Mouse (Mus musculus): ENCODE data around the gene Sytl4. TPM values are rescaled to one million over a fixed set of nuclear protein-coding genes. Genes with fewer than 3 reads are reported as not detected.

The Sytl4 gene
- 0.81 and 1.00 TPM in 2 replicates for polyA plus RNA-seq (2016; fragmentation: Nextera tagmentation; extraction: Ambion mirVana)

DNA sequence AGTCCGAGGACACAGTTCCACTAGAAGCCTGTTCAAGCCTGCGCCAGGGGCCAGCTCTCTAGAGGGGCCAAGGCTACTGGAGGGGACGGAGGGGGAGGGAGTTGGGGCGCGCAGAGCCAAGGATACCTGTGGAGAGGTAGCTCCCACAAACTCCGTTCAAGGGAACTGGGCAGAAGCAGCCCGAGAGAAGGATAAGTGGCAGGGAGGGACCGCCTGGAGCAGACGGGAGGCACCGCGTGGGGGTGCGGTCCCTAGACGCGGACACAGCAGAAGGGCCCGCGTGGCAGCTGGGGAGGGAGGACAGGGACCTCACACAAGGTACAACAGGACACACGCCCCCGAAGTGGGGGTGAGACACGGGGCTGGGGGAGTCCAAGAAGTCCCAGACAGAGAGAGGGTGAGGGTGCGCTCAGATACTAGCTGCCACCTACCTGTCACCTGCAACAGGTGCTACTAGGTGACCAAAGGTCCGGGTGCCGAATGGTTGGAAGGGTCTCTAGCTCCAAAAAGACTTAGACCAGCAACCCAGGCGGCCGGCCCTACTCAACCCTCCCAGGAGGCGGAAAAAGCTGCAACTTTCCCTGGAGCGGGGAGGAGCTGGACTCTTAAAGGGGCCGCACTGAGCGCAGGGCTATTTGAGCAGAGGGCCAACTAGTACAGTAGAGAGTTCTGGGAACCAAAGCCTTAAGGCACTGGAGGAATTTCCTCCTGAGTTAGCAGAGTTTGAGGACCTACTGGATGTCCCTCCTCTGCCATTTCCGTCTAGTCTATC, at the start of gene Sytl4:
Gene Sytl4, minus strand, starts transcription at position 582 of the 772 bp plus-strand sequence.
- H3K9ac ChIP-seq = no peak within 1 kb of the TSS

DNA sequence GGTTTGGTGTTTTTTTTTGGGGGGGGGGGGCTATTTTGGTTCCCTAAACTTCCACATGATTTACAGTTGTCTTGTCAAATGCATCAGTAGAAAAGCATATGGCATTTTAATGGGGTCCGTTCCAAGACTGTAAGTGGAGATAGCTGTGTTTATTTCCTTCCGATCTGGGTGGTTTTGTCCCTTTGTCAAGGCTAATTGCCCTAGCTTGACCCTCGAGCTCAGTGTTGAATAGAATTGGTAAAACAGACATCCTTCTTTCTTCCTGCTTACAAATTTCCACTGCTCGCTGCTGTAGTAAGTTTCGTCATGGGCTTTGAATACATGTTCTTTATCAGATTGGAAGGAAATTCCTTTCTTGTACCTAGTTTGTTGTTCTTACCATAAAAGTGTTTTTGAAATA, 39.1 kb upstream of the Sytl4 start:
- Histone ChIP-seq H3K4me3 (replicated peaks) (no peak overlapping the region), H3K9ac (no peak overlapping the region), H3K9me3 (no peaks in the 10 kb centered on the region), H3K36me3 (replicated peaks) (no peaks in the 10 kb centered on the region), H3K27ac (no peak overlapping the region), H3K4me1 (no peaks in the 10 kb centered on the region), H3K4me2 (no peak overlapping the region), H3K27me3 (0 out of 2 replicates have a peak, but pooled peaks cover 3% of the 10 kb centered on the region)
- WGBS = 28% methylated on average over 5 of the region's 5 CpGs
- no peak for ATAC-seq (ENCODE audit: low FRiP score)

More for the DNA sequence above, at the start of gene Sytl4:
- Histone ChIP-seq H3K36me3 (replicated peaks) (no peaks in the 10 kb centered on the region), H3K4me1 (0 out of 2 replicates have a peak, but pooled peaks cover 3% of the 10 kb centered on the region), H3K4me3 (replicated peaks) (peak within 1 kb of the TSS; percentile 40), H3K27ac (no peak within 1 kb of the TSS), H3K27me3 (peaks cover 29% of the 10 kb centered on the region), H3K9me3 (no peaks in the 10 kb centered on the region), H3K4me2 (peak within 1 kb of the TSS; percentile 68)
- 0 out of 2 replicates have a peak, but pooled peaks have one; percentile 39 for ATAC-seq (ENCODE audit: low FRiP score)
- WGBS = 19% methylated on average over 29 of the region's 29 CpGs

- Histone ChIP-seq H3K36me3 (replicated peaks) (no peaks in the 10 kb centered on the region), H3K4me1 (no peaks in the 10 kb centered on the region), H3K9me3 (no peaks in the 10 kb centered on the region), H3K27me3 (0 out of 2 replicates have a peak, but pooled peaks cover 3% of the 10 kb centered on the region), H3K4me2 (no peak overlapping the region), H3K9ac (no peak overlapping the region), H3K4me3 (replicated peaks) (no peak overlapping the region), H3K27ac (no peak overlapping the region)
- peak; percentile 81 for ATAC-seq (ENCODE audit: low FRiP score)
- WGBS = 13% methylated on average over 9 of the region's 9 CpGs
Measured at GRCm38 (mm10) chrX:134019005-134019404, 37.4 kb upstream of the Sytl4 start.

- 62% methylated on average over 3 of the region's 3 CpGs for WGBS
- H3K27ac ChIP-seq = no peak overlapping the region
- 0 out of 2 replicates have a peak, but pooled peaks cover 4% of the 10 kb centered on the region for H3K27me3 ChIP-seq
- H3K36me3 ChIP-seq (replicated peaks) = no peaks in the 10 kb centered on the region
- no peaks in the 10 kb centered on the region for H3K9me3 ChIP-seq
- H3K4me2 ChIP-seq = no peak overlapping the region
- H3K4me1 ChIP-seq = no peaks in the 10 kb centered on the region
- H3K9ac ChIP-seq = no peak overlapping the region
- ATAC-seq (ENCODE audit: low FRiP score) = no peak
- no peak overlapping the region for H3K4me3 ChIP-seq (replicated peaks)
Measured at GRCm38 (mm10) chrX:133995866-133996265, 14.3 kb upstream of the Sytl4 start.

GRCm38 (mm10) chrX:133964615-133965014, 17.0 kb downstream of the Sytl4 start:
- no peak overlapping the region for H3K27ac ChIP-seq
- no peak overlapping the region for H3K4me2 ChIP-seq
- H3K9me3 ChIP-seq = no peaks in the 10 kb centered on the region
- H3K27me3 ChIP-seq = peaks cover 5% of the 10 kb centered on the region; the same call in 1 of the 2 replicates
- no peak overlapping the region for H3K4me3 ChIP-seq (replicated peaks)
- 70% methylated on average over 2 of the region's 2 CpGs for WGBS
- no peak for ATAC-seq (ENCODE audit: low FRiP score)
- no peak overlapping the region for H3K9ac ChIP-seq
- H3K4me1 ChIP-seq = no peaks in the 10 kb centered on the region
- no peaks in the 10 kb centered on the region for H3K36me3 ChIP-seq (replicated peaks)

GRCm38 (mm10) chrX:133960617-133961016, 21.0 kb downstream of the Sytl4 start:
- Histone ChIP-seq H3K4me1 (no peaks in the 10 kb centered on the region), H3K4me2 (no peak overlapping the region), H3K27ac (no peak overlapping the region), H3K9ac (no peak overlapping the region), H3K4me3 (replicated peaks) (no peak overlapping the region), H3K36me3 (replicated peaks) (no peaks in the 10 kb centered on the region), H3K27me3 (0 out of 2 replicates have a peak, but pooled peaks cover 5% of the 10 kb centered on the region), H3K9me3 (no peaks in the 10 kb centered on the region)
- no peak for ATAC-seq (ENCODE audit: low FRiP score)
- WGBS = 77% methylated on average over 2 of the region's 2 CpGs

DNA sequence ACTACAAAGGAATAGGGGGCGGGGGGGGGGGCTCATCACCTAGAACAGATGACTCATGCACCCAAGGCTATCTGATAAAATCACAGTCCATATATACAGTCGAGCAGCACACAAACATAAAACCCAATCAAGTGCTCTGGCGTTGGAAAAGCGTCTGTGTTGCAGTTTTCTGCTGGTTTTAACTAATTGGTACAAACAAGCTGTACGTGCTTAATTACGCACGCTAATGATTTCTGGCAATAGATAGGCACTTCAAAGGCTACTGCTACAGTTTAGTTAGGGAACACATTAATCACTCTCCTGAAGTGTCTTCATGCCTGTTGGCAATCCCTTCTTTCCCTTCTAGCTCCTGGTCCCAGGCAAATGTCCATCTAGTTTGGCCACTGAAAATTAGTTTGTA, 27.0 kb downstream of the Sytl4 start:
- no peak overlapping the region for H3K4me3 ChIP-seq (replicated peaks)
- H3K27me3 ChIP-seq = peaks cover 16% of the 10 kb centered on the region; the same call in 1 of the 2 replicates
- H3K4me1 ChIP-seq = no peaks in the 10 kb centered on the region
- H3K9ac ChIP-seq = no peak overlapping the region
- no peak overlapping the region for H3K27ac ChIP-seq
- ATAC-seq (ENCODE audit: low FRiP score) = no peak
- no peaks in the 10 kb centered on the region for H3K36me3 ChIP-seq (replicated peaks)
- H3K9me3 ChIP-seq = no peaks in the 10 kb centered on the region
- H3K4me2 ChIP-seq = no peak overlapping the region
- 59% methylated on average over 7 of the region's 7 CpGs for WGBS

GRCm38 (mm10) chrX:133947427-133947826, 34.2 kb downstream of the Sytl4 start:
- Histone ChIP-seq H3K9me3 (no peaks in the 10 kb centered on the region), H3K4me2 (no peak overlapping the region), H3K27ac (no peak overlapping the region), H3K36me3 (replicated peaks) (no peaks in the 10 kb centered on the region), H3K4me3 (replicated peaks) (no peak overlapping the region), H3K27me3 (peaks cover 25% of the 10 kb centered on the region; the same call in 1 of the 2 replicates), H3K4me1 (no peaks in the 10 kb centered on the region), H3K9ac (no peak overlapping the region)
- 38% methylated on average over 3 of the region's 3 CpGs for WGBS
- peak; percentile 33; the same call in 1 of the 2 replicates for ATAC-seq (ENCODE audit: low FRiP score)

DNA sequence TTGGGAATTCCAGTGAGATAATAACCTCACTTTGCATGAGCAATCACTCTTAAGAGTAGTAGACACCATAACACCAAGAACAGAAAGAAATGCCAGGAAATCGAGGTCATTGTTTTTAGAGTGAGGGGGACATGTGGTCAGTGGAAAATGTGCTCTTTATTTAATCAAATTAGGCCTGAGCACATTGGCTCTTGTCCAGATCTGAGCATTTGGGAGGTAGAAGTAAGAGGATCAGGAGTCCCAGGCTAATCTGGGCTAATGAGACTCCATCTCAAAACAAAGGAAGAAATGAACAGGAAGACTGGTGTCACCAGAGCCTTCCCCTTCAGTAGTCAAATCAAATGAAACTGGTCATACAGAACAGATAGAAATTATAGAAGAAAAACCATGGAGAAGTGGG, 42.1 kb downstream of the Sytl4 start:
- WGBS = 33% methylated on average over 1 of the region's 1 CpGs

DNA sequence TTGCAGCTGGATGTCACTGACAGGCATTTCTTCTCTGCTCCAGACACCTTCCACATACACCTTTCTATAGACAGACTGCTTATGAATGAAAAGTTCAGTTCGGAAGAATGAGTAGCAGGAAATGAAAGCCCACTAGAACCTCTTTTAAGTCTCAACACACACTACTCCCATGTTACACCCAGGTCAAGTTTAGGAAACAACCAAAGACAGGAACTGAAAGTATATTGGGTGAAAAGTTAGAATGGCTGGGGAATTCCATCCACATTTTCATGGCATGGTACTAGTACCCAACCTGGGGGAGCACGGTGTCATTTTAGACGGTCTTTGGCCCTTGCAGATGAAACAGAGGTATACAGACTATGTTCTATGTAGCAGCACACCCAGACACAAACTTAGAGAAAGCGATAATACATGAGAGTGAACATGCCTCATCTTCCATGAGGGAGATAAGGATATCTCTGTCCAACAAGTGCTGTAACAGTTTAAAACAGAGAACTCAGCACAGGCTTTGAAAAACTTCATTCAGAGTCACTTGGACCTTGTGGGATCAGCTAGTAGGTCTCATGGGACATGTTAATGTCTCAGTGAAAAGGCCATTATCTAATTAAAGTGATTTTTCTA, 44.9 kb downstream of the Sytl4 start:
- ATAC-seq (ENCODE audit: low FRiP score) = no peak
- H3K36me3 ChIP-seq (replicated peaks) = no peaks in the 10 kb centered on the region
- 92% methylated on average over 4 of the region's 4 CpGs for WGBS
- no peak overlapping the region for H3K4me3 ChIP-seq (replicated peaks)
- no peak overlapping the region for H3K4me2 ChIP-seq
- H3K27ac ChIP-seq = no peak overlapping the region
- H3K27me3 ChIP-seq = 0 out of 2 replicates have a peak, but pooled peaks cover 16% of the 10 kb centered on the region
- no peaks in the 10 kb centered on the region for H3K9me3 ChIP-seq
- H3K4me1 ChIP-seq = no peaks in the 10 kb centered on the region
- H3K9ac ChIP-seq = no peak overlapping the region

More for the DNA sequence above, 42.1 kb downstream of the Sytl4 start:
- Histone ChIP-seq H3K4me3 (replicated peaks) (no peak overlapping the region), H3K9ac (no peak overlapping the region), H3K36me3 (replicated peaks) (no peaks in the 10 kb centered on the region), H3K4me1 (no peaks in the 10 kb centered on the region), H3K4me2 (no peak overlapping the region), H3K27ac (no peak overlapping the region), H3K27me3 (0 out of 2 replicates have a peak, but pooled peaks cover 22% of the 10 kb centered on the region), H3K9me3 (no peaks in the 10 kb centered on the region)
- no peak for ATAC-seq (ENCODE audit: low FRiP score)

GRCm38 (mm10) chrX:133931302-133932013, 50.2 kb downstream of the Sytl4 start:
- Histone ChIP-seq H3K27ac (no peak overlapping the region), H3K9me3 (no peaks in the 10 kb centered on the region), H3K36me3 (replicated peaks) (no peaks in the 10 kb centered on the region), H3K4me2 (no peak overlapping the region), H3K4me3 (replicated peaks) (no peak overlapping the region), H3K27me3 (peaks cover 9% of the 10 kb centered on the region; the same call in 1 of the 2 replicates), H3K9ac (no peak overlapping the region), H3K4me1 (no peaks in the 10 kb centered on the region)
- no peak for ATAC-seq (ENCODE audit: low FRiP score)
- WGBS = 68% methylated on average over 12 of the region's 12 CpGs

DNA sequence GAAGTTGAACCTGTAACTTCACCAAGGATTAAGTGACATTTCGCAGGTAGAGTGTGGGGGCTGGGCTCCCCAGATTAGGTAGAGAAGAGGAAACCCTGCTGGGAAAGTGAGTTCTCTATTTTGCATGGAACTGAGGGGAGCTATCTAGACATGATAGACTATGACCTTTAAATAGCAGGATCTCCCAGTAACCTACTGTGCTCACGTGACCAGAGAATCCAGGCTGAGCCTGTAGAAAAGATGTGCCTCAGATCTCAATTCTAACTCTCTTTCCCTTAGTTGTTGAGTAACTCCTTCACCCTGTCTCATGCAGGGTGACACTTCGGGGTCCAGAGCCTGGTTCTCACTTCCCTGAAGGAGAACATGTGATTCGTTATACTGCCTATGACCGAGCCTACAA, 54.9 kb downstream of the Sytl4 start:
- WGBS = 85% methylated on average over 5 of the region's 5 CpGs
- no peak overlapping the region for H3K9ac ChIP-seq
- no peak overlapping the region for H3K27ac ChIP-seq
- H3K4me1 ChIP-seq = no peaks in the 10 kb centered on the region
- no peak for ATAC-seq (ENCODE audit: low FRiP score)
- no peak overlapping the region for H3K4me2 ChIP-seq
- no peaks in the 10 kb centered on the region for H3K9me3 ChIP-seq
- no peaks in the 10 kb centered on the region for H3K36me3 ChIP-seq (replicated peaks)
- peaks cover 5% of the 10 kb centered on the region; the same call in 1 of the 2 replicates for H3K27me3 ChIP-seq
- H3K4me3 ChIP-seq (replicated peaks) = no peak overlapping the region

All from forebrain, embryonic 12.5 days (tissue).